Mouse (Mus musculus) stomach, postnatal 0 days (tissue): ENCODE data around the gene Sdf2l1. TPM values are rescaled to one million over a fixed set of nuclear protein-coding genes. Genes with fewer than 3 reads are reported as not detected.

Experiments used
- ATAC-seq: fragments of 200-750 bp; cut with Nextera tagmentation; 2 replicates; pipeline ENCODE4 v1.8.0; 2017; ENCODE audit not compliant: low FRiP score, low TSS enrichment
- DNase-seq: peaks from one replicate; pipeline ENCODE4 v3.0.0-alpha.2; 2016; ENCODE audit warnings: low spot score
- H3K27ac ChIP-seq: fragments of 300-500 bp; sonication (generic); replicated peaks from 2 replicates; pipeline ENCODE4 v1.5.1; 2014; ENCODE audit warnings: mild to moderate bottlenecking, control low read depth
- H3K27me3 ChIP-seq: fragments of 300-500 bp; sonication (generic); 2 replicates; pipeline ENCODE4 v1.6.1; 2014; ENCODE audit warnings: low read length; ENCODE audit not compliant: control insufficient read depth, insufficient read depth
- H3K36me3 ChIP-seq: fragments of 300-500 bp; sonication (generic); 2 replicates; pipeline ENCODE4 v1.6.1; 2014; ENCODE audit warnings: low read length, mixed read lengths; ENCODE audit not compliant: control insufficient read depth, insufficient read depth
- H3K4me1 ChIP-seq: fragments of 300-500 bp; sonication (generic); replicated peaks from 2 replicates; pipeline ENCODE4 v1.6.1; 2014; ENCODE audit warnings: antibody characterized with exemption; ENCODE audit not compliant: control insufficient read depth, insufficient read depth
- H3K4me2 ChIP-seq: fragments of 300-500 bp; sonication (generic); replicated peaks from 2 replicates; pipeline ENCODE4 v1.6.1; 2014; ENCODE audit warnings: low read depth, mild to moderate bottlenecking, control low read depth, moderate library complexity
- H3K4me3 ChIP-seq: fragments of 300-500 bp; sonication (generic); 2 replicates; pipeline ENCODE4 v1.5.1; 2014; ENCODE audit warnings: low read depth, low read length, control low read depth
- H3K9ac ChIP-seq: fragments of 300-500 bp; sonication (generic); 2 replicates; pipeline ENCODE4 v1.6.1; 2014; ENCODE audit warnings: mild to moderate bottlenecking, low read length, control low read depth, mixed read lengths
- H3K9me3 ChIP-seq: fragments of 300-500 bp; sonication (generic); 2 replicates; pipeline ENCODE4 v1.6.1; 2016; ENCODE audit warnings: low read length; ENCODE audit not compliant: control insufficient read depth
- CTCF ChIP-seq: IDR thresholded peaks from 2 replicates; pipeline ENCODE4 v1.5.1; 2016; ENCODE audit warnings: antibody characterized with exemption, low read depth, mild to moderate bottlenecking, moderate library complexity
- EP300 ChIP-seq: optimal IDR thresholded peaks from 2 replicates; pipeline ENCODE3; 2016; ENCODE audit warnings: antibody characterized with exemption
- WGBS: fragments of 180-500 bp; shearing (Covaris S2); extraction: QIAGEN DNeasy Blood & Tissue Kit; methylation state at CpG from one replicate; pipeline ENCODE4 v1.1.7; 2014; 5-methylcytosine and 5-hydroxymethylcytosine counted together
- polyA plus RNA-seq: library from polyadenylated mRNA; unstranded; fragments of >200 nt; fragmentation: Nextera tagmentation; extraction: Ambion mirVana; gene quantifications from 2 replicates; pipeline ENCODE4 v1.2.1, GENCODE M21; 2015

The Sdf2l1 gene
- polyA plus RNA-seq, 1 experiment from 2014 or later, result 170 TPM

DNA sequence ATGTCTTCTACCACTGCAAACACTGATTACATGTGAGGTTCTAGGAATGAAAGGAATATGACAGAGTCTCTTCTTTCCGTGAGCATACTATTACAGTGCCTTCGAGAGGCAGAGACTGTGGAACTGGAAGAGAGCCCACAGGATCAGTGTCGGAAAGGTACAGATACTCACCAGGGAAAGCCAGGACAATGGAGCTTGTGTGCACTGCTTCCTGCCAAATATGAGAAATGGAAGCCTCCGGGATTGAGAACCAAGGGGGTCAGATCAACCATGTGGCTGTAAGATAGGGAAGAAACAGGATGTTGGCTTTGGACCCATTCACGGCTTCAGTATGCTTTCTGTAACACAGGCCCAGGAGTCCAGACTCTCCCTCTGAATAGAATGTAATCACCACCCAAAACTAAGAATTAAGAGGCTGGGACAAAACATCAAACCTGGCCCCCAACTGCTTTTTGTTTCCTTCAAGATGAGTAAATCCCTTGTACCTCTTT, 14.8 kb downstream of the Sdf2l1 start:
- 89% methylated on average over 5 of the region's 5 CpGs for WGBS
- Histone ChIP-seq H3K9ac (no peak overlapping the region), H3K9me3 (no peaks in the 10 kb centered on the region), H3K4me3 (no peak overlapping the region), H3K27me3 (no peaks in the 10 kb centered on the region), H3K4me2 (no peak overlapping the region), H3K27ac (no peak overlapping the region), H3K4me1 (no peaks in the 10 kb centered on the region), H3K36me3 (no peaks in the 10 kb centered on the region)
- ATAC-seq, result no peak
- DNase-seq, result no peak
- no peak for TF ChIP-seq EP300
- TF ChIP-seq CTCF, result no peak

- 8% methylated on average over 38 of the region's 38 CpGs for WGBS
- H3K36me3 ChIP-seq, result peaks cover 9% of the 10 kb centered on the region; the same call in 1 of the 2 replicates
- peak; percentile 90 for ATAC-seq
Observed at GRCm38 (mm10) chr16:17110771-17111743, 21.1 kb downstream of the Sdf2l1 start, which contains the start of gene Ppil2. TSS of gene Ppil2 (minus strand) at chr16:17111257.

DNA sequence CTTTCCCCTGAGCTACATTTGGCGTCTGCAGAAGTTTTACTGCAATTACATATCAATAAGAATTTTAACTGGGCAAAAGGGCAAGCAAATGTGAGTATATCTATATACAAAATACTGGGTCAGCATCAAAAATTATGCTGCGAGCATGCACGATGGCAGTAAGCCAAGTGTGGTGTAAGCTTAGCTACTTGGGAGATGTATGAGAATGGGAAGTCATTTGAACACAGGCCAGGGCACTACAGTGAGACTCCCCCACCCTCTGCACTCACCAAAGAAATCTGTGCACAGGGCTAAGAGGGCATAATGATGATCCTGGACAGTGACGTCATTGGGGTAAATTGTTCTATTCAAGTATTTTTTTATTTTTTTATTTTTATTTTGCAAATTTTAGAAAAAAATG, 27.6 kb downstream of the Sdf2l1 start:
- Histone ChIP-seq H3K4me3 (no peak overlapping the region), H3K4me2 (no peak overlapping the region), H3K4me1 (no peaks in the 10 kb centered on the region), H3K27me3 (no peaks in the 10 kb centered on the region), H3K27ac (no peak overlapping the region), H3K9ac (no peak overlapping the region), H3K36me3 (peaks cover 15% of the 10 kb centered on the region; the same call in 1 of the 2 replicates), H3K9me3 (no peaks in the 10 kb centered on the region)
- TF ChIP-seq EP300 (no peak), CTCF (no peak)
- WGBS, result 53% methylated on average over 4 of the region's 4 CpGs
- ATAC-seq (no peak), DNase-seq (no peak)

More at GRCm38 (mm10) chr16:17110771-17111743, 21.1 kb downstream of the Sdf2l1 start, which contains the start of gene Ppil2:
- peak within 1 kb of the TSS; percentile 82 for H3K9ac ChIP-seq
- no peak for TF ChIP-seq EP300
- TF ChIP-seq CTCF, result no peak
- H3K4me2 ChIP-seq, result peak within 1 kb of the TSS; percentile 71
- H3K27ac ChIP-seq, result peak within 1 kb of the TSS; percentile 74
- peak; percentile 76 for DNase-seq
- no peaks in the 10 kb centered on the region for H3K9me3 ChIP-seq
- H3K27me3 ChIP-seq, result no peaks in the 10 kb centered on the region
- H3K4me3 ChIP-seq, result peak within 1 kb of the TSS; percentile 77
- H3K4me1 ChIP-seq, result 0 out of 2 replicates have a peak, but pooled peaks cover 3% of the 10 kb centered on the region

DNA sequence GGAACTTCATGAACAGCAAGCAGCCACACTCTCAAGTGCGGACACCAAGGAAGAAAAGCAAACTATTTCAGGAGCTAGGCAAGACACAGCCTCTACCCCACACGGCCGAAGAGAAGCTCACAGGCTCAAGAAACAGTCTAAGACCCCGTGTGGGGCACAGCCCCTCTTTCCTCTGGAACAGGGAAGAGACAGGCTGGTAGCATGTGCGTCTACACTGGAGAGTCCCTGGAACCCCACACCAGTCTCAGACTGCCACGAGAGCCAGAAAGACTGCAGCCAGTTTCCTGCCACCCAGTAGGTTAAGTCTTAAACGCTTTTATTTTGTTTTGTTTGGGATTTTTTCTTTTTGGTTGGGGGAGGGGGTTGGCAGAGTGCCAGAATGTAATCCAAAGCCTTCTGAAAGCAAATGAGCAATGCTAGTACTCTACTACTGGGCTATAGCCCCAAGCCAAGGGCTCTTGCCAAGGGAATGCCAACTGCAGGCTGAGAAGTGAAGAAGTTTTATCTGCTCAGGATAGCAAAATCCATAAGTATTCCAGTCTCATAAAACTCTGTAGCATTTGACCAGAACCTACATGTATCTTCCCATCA, 29.5 kb downstream of the Sdf2l1 start:
- Histone ChIP-seq H3K4me3 (no peak overlapping the region), H3K27me3 (no peaks in the 10 kb centered on the region), H3K9me3 (no peaks in the 10 kb centered on the region), H3K9ac (no peak overlapping the region), H3K36me3 (peaks cover 20% of the 10 kb centered on the region), H3K27ac (no peak overlapping the region), H3K4me2 (no peak overlapping the region), H3K4me1 (no peaks in the 10 kb centered on the region)
- no peak for TF ChIP-seq EP300
- TF ChIP-seq CTCF, result no peak
- DNase-seq (no peak), ATAC-seq (no peak)
- 60% methylated on average over 7 of the region's 7 CpGs for WGBS

DNA sequence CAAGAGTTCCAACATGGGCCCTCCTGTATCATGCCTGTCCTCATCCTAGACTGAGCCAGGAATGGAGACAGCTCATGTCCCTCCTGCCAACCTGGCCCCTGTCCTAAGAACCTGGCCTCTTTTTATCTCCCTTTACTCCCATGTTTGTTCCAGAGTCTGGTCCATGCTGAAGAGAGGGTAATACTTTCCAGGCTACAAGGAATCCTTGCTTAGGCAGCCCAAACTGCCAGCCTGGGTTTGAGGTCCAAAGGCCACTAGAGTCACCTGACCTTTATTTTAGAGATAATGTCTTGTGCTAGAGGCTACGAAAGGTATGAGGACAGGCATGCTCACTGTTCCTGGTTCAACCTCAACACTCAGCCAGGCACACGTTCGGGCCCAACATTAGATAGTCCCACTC, 35.2 kb downstream of the Sdf2l1 start:
- Histone ChIP-seq H3K27ac (no peak overlapping the region), H3K9me3 (no peaks in the 10 kb centered on the region), H3K36me3 (peaks cover 40% of the 10 kb centered on the region), H3K9ac (no peak overlapping the region), H3K4me2 (no peak overlapping the region), H3K4me3 (no peak overlapping the region), H3K27me3 (no peaks in the 10 kb centered on the region), H3K4me1 (no peaks in the 10 kb centered on the region)
- 88% methylated on average over 3 of the region's 3 CpGs for WGBS
- ATAC-seq, result 0 out of 2 replicates have a peak, but pooled peaks have one; percentile 5
- DNase-seq, result no peak
- TF ChIP-seq CTCF (no peak), EP300 (no peak)
